Mouse (Mus musculus) monocyte, adult 5-6 weeks (primary cell): ENCODE measurements around the gene Scgb3a1. TPM values are rescaled to one million over a fixed set of nuclear protein-coding genes. Genes with fewer than 3 reads are reported as not detected.
A peak's percentile ranks its signal among the peaks of the same experiment; 100 is the strongest.

Experiments
- ATAC-seq: fragments of 153-309, 156-312 bp; replicated peaks from 2 replicates; pipeline ENCODE4 v1.8.0; 2017; ENCODE audit warnings: mild to moderate bottlenecking; ENCODE audit not compliant: low TSS enrichment, insufficient number of reproducible peaks, severe bottlenecking, poor library complexity, low FRiP score
- total RNA-seq: library from RNA; stranded (forward); fragments of 200-1000, 200-491, 200-594 nt; gene quantifications from 3 replicates; pipeline ENCODE4 v1.2.3, GENCODE M21; 2017

Gene Scgb3a1
- not detected in 3 replicates for total RNA-seq

GRCm38 (mm10) chr11:49663310-49663709 is at the start of gene Scgb3a1:
Gene Scgb3a1 (plus strand): TSS chr11:49663610.
- no peak for ATAC-seq

GRCm38 (mm10) chr11:49615856-49616725 is 47.3 kb upstream of the Scgb3a1 start:
- ATAC-seq: no peak

- ATAC-seq: no peak
Observed at GRCm38 (mm10) chr11:49618476-49618875, 44.9 kb upstream of the Scgb3a1 start.

- ATAC-seq: no peak
Observed at GRCm38 (mm10) chr11:49621953-49622352, 41.5 kb upstream of the Scgb3a1 start.

- no peak for ATAC-seq
Observed at GRCm38 (mm10) chr11:49624156-49624555, 39.3 kb upstream of the Scgb3a1 start.

- no peak for ATAC-seq
Observed at GRCm38 (mm10) chr11:49625863-49626262, 37.5 kb upstream of the Scgb3a1 start.

GRCm38 (mm10) chr11:49626748-49627147 is 36.7 kb upstream of the Scgb3a1 start:
- ATAC-seq: no peak

GRCm38 (mm10) chr11:49631154-49631553 is 32.3 kb upstream of the Scgb3a1 start:
- no peak for ATAC-seq

GRCm38 (mm10) chr11:49632256-49632655 is 31.2 kb upstream of the Scgb3a1 start:
- ATAC-seq: no peak

- no peak for ATAC-seq
Observed at GRCm38 (mm10) chr11:49634101-49634500, 29.3 kb upstream of the Scgb3a1 start.

GRCm38 (mm10) chr11:49635671-49636070 is 27.7 kb upstream of the Scgb3a1 start:
- no peak for ATAC-seq

- ATAC-seq: no peak
Observed at GRCm38 (mm10) chr11:49636449-49636848, 27.0 kb upstream of the Scgb3a1 start.

GRCm38 (mm10) chr11:49645677-49646076 is 17.7 kb upstream of the Scgb3a1 start:
- ATAC-seq: no peak

GRCm38 (mm10) chr11:49650113-49650993 is 13.1 kb upstream of the Scgb3a1 start:
- ATAC-seq: no peak

- ATAC-seq: no peak
Observed at GRCm38 (mm10) chr11:49650994-49651761, 12.2 kb upstream of the Scgb3a1 start.

GRCm38 (mm10) chr11:49651762-49652322 is 11.6 kb upstream of the Scgb3a1 start:
- ATAC-seq: no peak

GRCm38 (mm10) chr11:49652401-49653078 is 10.9 kb upstream of the Scgb3a1 start:
- ATAC-seq: 0 out of 2 replicates have a peak, but pooled peaks have one; percentile 51

- no peak for ATAC-seq
Observed at GRCm38 (mm10) chr11:49653079-49653408, 10.4 kb upstream of the Scgb3a1 start.
